Mouse (Mus musculus) olfactory bulb, adult 2 months (tissue): ENCODE data around the gene Dscam.
A peak's percentile ranks its signal among the peaks of the same experiment; 100 is the strongest.

ENCODE experiments used
- CTCF ChIP-seq: fragments of 200-500 bp; IDR thresholded peaks from 2 replicates; pipeline ENCODE4 v1.5.1; 2012; ENCODE audit warnings: low read depth, mild to moderate bottlenecking, low read length, moderate library complexity; ENCODE audit not compliant: insufficient read depth
- POLR2A ChIP-seq: fragments of 200-500 bp; IDR thresholded peaks from 2 replicates; pipeline ENCODE4 v1.6.1; 2012; ENCODE audit warnings: mild to moderate bottlenecking, low read depth, low read length, moderate library complexity; ENCODE audit not compliant: insufficient read depth

DNA sequence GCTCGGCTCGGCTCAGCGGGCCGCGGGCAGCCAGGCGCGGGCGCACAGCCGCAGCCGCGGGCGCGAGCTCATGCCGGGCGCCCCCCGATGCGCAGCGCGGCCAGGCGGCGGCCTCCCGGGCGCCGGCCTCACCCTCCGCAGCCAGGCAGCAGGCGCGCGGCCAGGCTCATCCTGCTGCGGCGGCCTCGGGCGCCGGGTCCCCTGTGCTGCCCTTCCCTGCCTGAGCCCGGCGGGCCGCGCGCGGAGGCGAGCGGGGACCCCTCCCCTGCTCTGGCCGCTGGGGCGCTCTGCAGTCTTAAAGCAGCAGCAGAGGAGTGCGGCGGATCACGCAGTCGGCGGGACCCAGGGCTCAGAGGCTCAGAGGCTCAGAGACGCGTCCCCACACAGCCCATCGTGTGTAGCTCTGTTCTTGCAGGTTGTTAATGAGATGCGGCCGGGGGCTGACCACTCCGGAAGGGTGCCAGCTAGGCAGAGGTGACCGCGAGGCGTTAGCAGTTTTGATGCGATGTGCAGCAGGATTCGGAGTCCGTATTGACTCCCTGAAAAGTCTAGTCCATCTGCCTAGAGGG lies at the start of gene Dscam:
- TF ChIP-seq POLR2A (0 out of 2 replicates have a peak, but pooled peaks have one; percentile 13), CTCF (no peak)
